Mouse (Mus musculus) cerebellum, adult 2 months (tissue): Measurements from ENCODE around the gene Fgfr2. TPM values are rescaled to one million over a fixed set of nuclear protein-coding genes. Genes with fewer than 3 reads are reported as not detected.

Experiments used
- DNase-seq, 2 experiments: peaks; one replicate each; pipeline ENCODE4 v3.0.0; 2021
- H3K27ac ChIP-seq: fragments of 200-500 bp; 2 replicates; pipeline ENCODE4 v1.5.1; 2012; ENCODE audit warnings: low read length, control low read depth, inconsistent platforms; ENCODE audit not compliant: insufficient read depth
- H3K27me3 ChIP-seq: fragments of 200-500 bp; 2 replicates; pipeline ENCODE4 v1.6.1; 2012; ENCODE audit warnings: inconsistent platforms, mild to moderate bottlenecking, low read length, moderate library complexity; ENCODE audit not compliant: control insufficient read depth, insufficient read depth
- H3K4me1 ChIP-seq: fragments of 200-500 bp; 2 replicates; pipeline ENCODE4 v1.6.1; 2011; ENCODE audit warnings: low read length; ENCODE audit not compliant: control insufficient read depth, insufficient read depth
- H3K4me3 ChIP-seq: fragments of 200-500 bp; replicated peaks from 2 replicates; pipeline ENCODE3; 2011; ENCODE audit warnings: mild to moderate bottlenecking, low read depth, low read length, control low read depth; ENCODE audit not compliant: insufficient read depth
- CTCF ChIP-seq: fragments of 200-500 bp; IDR thresholded peaks from 2 replicates; pipeline ENCODE4 v1.5.1; 2011; ENCODE audit warnings: low read depth, mild to moderate bottlenecking, control low read depth, low read length, moderate library complexity, borderline replicate concordance; ENCODE audit not compliant: insufficient read depth
- POLR2A ChIP-seq: fragments of 200-500 bp; IDR thresholded peaks from 2 replicates; pipeline ENCODE4 v1.6.1; 2011; ENCODE audit warnings: low read length, control low read depth, borderline replicate concordance; ENCODE audit not compliant: insufficient read depth
- WGBS: fragments of 180-500 bp; shearing (Covaris S2); methylation state at CpG from one replicate; pipeline ENCODE4 v1.1.7; 2018; 5-methylcytosine and 5-hydroxymethylcytosine counted together
- polyA plus RNA-seq: library from polyadenylated mRNA; depleted of rRNA; stranded (reverse); fragments of >200 nt; gene quantifications from 2 replicates; pipeline ENCODE4 v1.2.3, GENCODE M21; 2012

Gene Fgfr2
- polyA plus RNA-seq, 1 experiment: 95.3 TPM

- TF ChIP-seq CTCF: no peak
- no peak for TF ChIP-seq POLR2A
- no peak overlapping the region for H3K4me3 ChIP-seq
Observed at GRCm38 (mm10) chr7:132713483-132714126, 409.5 kb downstream of the Fgfr2 start.

GRCm38 (mm10) chr7:132712956-132713355 lies 410.2 kb downstream of the Fgfr2 start:
- no peak for DNase-seq
- Histone ChIP-seq H3K4me3 (no peak overlapping the region), H3K4me1 (peaks cover 41% of the 10 kb centered on the region), H3K27ac (peak overlapping the region; percentile 80; the same call in 1 of the 2 replicates), H3K27me3 (no peaks in the 10 kb centered on the region)
- TF ChIP-seq CTCF: no peak
- no peak for TF ChIP-seq POLR2A
- 81% methylated on average over 7 of the region's 7 CpGs for WGBS

More at GRCm38 (mm10) chr7:132713483-132714126, 409.5 kb downstream of the Fgfr2 start:
- H3K27me3 ChIP-seq: no peaks in the 10 kb centered on the region
- 47% methylated on average over 8 of the region's 8 CpGs for WGBS
- no peak for DNase-seq
- H3K4me1 ChIP-seq: peaks cover 45% of the 10 kb centered on the region
- peak overlapping the region; percentile 80 for H3K27ac ChIP-seq

- Histone ChIP-seq H3K27me3 (no peaks in the 10 kb centered on the region), H3K27ac (no peak overlapping the region), H3K4me1 (peaks cover 35% of the 10 kb centered on the region), H3K4me3 (no peak overlapping the region)
- whole genome bisulfite sequencing: 61% methylated on average over 16 of the region's 16 CpGs
- no peak for TF ChIP-seq POLR2A
- no peak for TF ChIP-seq CTCF
- no peak for DNase-seq
Observed at GRCm38 (mm10) chr7:132712044-132712708, 411.0 kb downstream of the Fgfr2 start.

GRCm38 (mm10) chr7:132711579-132711978 lies 411.6 kb downstream of the Fgfr2 start:
- no peaks in the 10 kb centered on the region for H3K27me3 ChIP-seq
- 75% methylated on average over 9 of the region's 9 CpGs for WGBS
- H3K4me1 ChIP-seq: peaks cover 35% of the 10 kb centered on the region
- no peak for TF ChIP-seq POLR2A
- no peak for TF ChIP-seq CTCF
- DNase-seq: no peak
- H3K27ac ChIP-seq: no peak overlapping the region
- H3K4me3 ChIP-seq: no peak overlapping the region

GRCm38 (mm10) chr7:132705130-132705529 lies 418.0 kb downstream of the Fgfr2 start:
- Histone ChIP-seq H3K27me3 (no peaks in the 10 kb centered on the region), H3K4me1 (peaks cover 24% of the 10 kb centered on the region), H3K27ac (no peak overlapping the region), H3K4me3 (no peak overlapping the region)
- DNase-seq: no peak
- 93% methylated on average over 7 of the region's 7 CpGs for WGBS
- TF ChIP-seq CTCF (peak; percentile 22; the same call in 1 of the 2 replicates), POLR2A (no peak)

- Histone ChIP-seq H3K27ac (peak overlapping the region; percentile 13), H3K27me3 (no peaks in the 10 kb centered on the region), H3K4me1 (peaks cover 24% of the 10 kb centered on the region), H3K4me3 (no peak overlapping the region)
- TF ChIP-seq POLR2A (no peak), CTCF (no peak)
- DNase-seq: no peak
- 49% methylated on average over 8 of the region's 8 CpGs for WGBS
Observed at GRCm38 (mm10) chr7:132704310-132704875, 418.8 kb downstream of the Fgfr2 start.

- Histone ChIP-seq H3K4me3 (no peak overlapping the region), H3K27ac (peak overlapping the region; percentile 41)
- 55% methylated on average over 9 of the region's 9 CpGs for WGBS
Observed at GRCm38 (mm10) chr7:132703515-132704309, 419.4 kb downstream of the Fgfr2 start.

More at GRCm38 (mm10) chr7:132703515-132704309, 419.4 kb downstream of the Fgfr2 start:
- no peak for DNase-seq
- no peaks in the 10 kb centered on the region for H3K27me3 ChIP-seq
- no peak for TF ChIP-seq CTCF
- no peak for TF ChIP-seq POLR2A
- peaks cover 24% of the 10 kb centered on the region for H3K4me1 ChIP-seq
